Mouse (Mus musculus): ENCODE measurements around the gene Tox2.

Tox2 gene

DNA sequence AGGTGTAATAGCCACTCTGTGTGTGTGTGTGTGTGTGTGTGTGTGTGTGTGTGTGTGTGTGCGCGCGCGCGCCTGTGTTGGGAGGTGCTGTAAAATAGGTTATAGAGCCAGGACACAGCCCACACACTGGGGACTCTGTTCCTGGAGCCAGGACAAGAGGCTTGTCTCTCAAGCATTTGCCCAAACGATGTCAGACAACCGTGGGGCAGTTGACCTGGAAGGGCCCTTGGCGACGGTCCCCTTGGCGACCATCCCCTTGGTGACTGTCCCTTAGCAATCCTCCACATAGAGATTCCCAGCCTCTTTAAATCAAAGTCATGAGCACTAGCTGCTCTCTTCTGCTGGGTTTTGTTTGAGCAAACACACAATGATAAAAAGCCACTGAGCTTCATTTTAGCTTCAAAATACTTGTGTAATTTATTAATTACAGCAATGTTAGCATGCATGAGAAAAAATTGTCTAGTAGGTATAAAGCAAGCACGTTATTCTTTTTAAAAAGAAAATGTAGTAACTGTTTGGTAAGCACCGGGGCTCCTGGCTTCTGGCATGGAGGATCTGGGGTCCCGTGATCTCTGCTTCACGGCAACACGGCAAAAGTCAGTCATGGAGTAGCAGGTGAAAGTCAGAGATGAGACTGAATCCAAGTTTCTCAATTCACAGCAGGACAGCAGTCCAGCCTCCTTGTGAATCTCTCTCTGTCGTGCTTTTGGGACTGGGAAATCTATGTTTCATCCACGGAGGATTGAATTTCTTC lies 3.0 kb downstream of the Tox2 start:
- no peak for DNase-seq

DNA sequence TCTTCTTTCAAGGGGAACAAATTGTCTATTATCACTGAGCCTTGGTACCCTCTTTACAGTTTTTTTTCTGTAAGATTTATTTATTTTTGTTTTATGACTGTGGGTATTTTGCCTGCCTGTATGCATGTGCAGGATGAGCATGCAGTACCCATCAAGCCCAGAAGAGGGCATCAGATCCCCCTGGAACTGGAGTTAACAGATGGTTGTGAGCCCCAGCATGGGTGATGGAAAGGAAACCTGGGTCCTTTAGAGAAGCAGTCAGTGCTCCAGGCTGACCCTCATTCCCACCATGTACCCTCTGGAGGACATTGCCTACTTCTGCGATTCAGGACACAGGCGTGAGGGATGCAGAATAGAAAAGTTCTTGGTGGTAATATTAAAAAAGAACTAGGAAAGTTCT lies 4.4 kb downstream of the Tox2 start:
- DNase-seq = peak in 1 of 2 experiments; percentile 18

DNA sequence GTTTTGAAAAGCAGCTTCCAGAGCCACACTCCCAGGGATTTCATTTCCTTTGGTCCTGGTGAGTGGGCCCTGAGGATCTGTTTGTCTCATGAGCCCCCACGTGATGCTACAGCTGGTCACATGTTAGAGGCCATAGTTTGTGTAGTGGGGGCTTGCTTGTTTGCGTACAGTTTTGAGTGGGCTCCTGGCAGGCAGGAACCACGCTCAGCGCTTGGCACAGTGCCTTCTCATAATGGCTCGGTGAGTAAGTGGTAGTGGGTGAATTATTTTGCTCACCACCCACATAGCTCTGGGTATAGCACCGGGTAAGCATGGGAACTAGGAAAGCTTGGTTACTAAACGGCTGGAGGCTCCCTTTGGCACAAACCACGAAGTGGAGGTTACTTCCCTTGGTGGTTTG lies 6.2 kb downstream of the Tox2 start:
- no peak for DNase-seq

DNA sequence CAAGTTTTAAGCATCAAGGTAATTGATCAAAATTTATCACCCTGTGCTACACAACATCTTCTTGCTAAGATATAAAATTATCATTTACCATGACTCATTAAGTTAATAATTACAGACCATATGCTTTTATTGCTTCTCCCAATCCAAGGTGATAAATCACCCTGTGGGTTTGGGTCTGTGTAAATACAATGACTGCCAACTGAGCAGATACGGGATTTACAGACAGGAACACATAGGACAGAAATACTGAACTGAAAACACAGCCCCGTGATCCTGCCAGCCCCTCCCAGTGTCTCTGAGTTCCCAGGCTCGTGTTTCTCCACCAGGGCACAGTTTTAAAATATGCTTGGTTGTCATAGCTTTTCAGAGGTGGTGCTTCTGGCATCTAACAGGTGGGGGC lies 10.2 kb downstream of the Tox2 start:
- DNase-seq = no peak

DNA sequence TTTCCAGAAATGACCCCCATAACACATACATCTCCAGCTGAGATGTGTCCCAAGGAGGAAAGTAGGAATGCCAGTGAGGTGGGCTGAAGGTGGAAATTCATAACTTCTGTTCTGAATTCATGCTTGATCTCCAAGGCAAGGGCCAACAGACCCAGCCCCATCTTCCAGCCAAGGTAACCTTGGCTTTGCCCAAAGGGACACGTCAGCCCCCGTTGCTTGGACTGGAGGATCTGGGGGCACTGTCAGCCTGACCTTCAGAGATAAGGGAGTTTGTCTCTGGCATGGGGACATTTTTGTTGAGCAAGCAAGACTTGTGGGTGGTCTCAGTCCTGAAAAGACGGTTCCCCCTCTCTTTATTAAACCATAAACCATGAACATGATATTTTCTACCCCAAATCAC lies 15.2 kb downstream of the Tox2 start:
- no peak for DNase-seq

DNA sequence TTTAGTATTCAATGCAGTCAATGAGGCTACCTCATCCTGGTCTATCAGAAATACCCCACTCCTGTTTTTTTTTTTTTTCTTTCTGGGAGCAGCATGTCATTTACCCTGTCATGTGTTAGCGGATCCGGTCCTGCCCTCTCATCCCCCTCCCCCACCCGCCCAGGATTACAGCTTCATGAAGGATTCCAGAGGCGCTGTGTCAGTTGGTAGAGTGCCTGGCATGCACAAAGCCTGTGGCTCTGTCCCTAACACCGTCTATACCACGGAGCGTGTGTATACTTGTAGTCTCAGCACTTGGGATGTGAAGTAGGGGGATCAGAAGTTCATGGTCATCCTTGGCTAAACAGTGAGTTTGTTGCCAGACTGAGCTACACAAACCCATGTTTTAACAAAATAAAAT lies 15.6 kb downstream of the Tox2 start:
- no peak for DNase-seq

DNA sequence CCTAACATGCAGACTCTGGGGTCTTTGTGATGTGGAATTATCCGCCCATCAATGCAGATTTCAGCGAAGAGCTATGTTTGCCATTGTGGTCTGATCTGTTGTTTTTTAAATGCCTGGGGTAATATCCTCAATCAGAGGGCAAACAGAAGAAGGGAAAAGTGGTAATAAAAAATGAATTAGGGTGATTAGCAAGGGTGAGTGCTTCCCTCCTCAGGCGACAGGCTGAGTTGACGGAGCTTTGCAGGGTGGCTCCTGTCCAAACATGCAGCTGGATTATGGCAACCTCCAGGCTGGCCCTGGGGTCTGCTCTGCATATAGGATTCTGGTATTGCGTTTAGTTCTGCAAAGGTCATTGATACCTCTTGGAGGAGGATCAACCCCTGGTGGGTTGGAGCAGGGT lies 16.5 kb downstream of the Tox2 start:
- DNase-seq = no peak

DNA sequence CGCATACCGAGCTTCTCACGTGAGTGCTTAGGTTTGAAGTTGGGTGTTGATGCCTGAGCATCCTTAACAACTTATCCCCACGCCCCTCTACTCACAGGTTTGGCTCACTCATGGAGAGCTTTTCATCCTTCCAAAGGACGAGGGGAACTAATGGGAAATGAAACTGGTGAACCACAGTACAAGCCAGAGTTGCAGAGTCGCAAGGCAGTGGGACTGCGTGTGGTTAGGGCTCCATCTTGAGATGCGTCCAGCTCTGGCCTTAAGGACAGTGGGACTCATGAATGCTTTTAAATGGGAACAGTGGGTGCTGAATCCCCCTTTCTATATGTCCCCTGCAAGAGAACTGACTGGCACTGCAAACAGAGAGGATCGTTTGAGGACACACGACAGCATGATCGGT lies 17.8 kb downstream of the Tox2 start:
- DNase-seq = no peak

DNA sequence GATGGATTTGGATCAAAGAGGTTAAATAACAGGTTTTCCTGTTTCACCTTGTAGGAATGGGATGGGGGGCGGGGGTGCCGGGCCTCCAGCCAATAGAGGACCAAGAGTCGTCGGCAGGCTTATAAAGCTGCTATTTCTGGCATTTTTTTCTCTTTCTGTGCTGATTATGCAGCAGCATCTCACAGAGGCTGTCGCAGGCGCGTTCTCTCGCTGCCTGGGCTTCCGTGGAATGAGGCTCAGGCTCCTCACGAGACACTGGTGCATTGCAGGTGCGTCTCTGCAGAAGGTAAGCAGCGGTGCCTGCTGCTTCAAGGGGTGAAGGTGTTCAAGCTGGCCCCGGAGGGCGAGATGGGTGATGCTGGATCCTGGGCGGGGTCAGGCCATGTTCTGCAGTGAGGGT lies 22.4 kb downstream of the Tox2 start:
- DNase-seq = no peak

DNA sequence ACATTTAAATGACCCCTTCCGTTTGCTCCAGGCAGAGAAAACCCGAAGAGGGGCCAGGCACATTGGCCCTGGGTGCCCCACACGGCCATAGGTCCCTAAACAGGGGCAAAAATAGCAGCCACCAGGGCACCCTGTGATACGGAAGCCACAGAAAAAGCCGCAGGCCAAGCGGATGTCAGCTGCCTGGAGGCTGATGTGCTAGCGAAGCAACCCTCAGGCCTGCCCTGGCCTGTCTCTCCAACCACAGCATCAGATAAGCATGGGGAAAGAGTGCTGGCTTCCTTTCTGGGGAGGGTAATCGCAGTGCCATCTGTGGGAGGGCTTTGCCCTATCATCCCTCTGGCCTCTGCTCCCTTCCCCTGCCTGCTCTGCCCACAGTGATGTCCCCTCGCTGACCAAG lies 26.1 kb downstream of the Tox2 start:
- DNase-seq = no peak

DNA sequence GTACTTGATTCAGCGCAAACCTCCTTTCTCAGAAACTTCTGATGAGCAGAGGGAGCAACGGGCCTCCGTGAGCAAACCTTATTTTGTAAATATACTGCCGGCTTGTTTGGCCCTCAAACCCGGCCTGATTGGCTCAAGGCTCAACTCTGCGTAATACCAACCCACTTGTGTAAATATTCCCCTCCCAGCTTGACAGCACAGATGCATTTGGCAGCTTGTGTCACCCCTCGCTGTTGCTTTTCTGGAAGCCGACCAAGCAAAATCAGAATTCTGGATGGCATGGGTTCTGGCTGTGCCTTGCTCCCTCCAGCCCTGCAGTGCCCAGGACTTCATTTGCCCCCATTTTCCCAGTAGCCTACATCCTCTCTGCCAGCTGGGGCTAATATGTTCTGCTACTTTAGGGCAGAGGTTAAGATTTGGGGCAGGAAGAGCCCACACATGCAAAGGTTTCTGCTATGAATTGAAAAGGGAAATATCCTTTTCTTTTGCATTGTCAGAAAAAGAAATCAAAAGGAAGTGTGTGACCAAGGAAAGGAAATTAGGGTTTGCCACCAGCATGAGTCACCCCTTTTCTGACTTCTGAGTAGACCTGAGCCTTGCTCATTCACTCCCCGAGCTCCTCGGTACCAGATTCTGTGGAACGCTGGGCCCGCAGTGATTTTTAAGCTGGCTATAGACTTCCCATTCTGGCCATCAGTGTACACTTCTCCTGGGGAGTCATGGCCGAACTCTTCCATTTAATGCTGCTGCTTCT lies 29.0 kb downstream of the Tox2 start:
- DNase-seq = peak; percentile 53 to 68

DNA sequence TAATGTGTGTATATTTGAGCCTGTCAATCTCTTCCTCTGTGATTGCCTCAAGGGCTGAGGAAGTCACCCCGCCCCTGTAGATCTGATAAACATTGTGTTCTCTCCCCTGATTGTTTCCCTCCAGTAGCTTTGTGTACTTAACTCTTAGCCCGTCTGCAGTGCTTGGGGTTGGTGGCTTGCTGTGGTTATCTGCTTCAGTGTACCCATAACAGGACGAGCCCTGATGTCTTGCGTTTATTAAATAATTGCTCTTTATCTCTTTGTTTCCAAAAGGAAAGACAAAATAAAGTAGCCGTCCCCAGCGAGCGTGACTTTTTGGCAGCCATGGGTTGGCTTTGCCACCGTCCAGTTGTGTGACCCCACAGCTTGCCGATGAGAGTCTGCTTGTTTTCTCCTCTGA lies 30.7 kb downstream of the Tox2 start:
- DNase-seq = peak; percentile 23 to 60

DNA sequence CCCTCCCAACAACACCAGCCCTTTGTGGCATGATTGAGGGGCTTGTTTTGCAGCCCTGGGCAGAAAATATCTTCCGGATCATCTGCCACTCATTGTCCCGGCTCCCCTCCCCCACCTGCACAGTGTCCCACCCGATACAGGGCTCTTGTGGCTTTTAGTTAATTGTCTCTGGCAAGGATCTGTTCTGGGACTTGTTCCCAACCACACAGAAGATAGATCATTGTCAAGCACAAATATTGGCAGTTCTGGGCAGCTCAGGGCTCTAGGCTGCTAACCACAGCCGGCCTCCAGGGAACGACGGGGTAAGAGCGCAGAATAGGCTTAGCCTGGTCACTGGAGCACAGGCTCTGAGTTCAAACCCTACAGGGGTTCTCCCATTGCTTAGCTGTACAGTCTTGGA lies 33.1 kb downstream of the Tox2 start:
- DNase-seq = peak; percentile 43 to 73

DNA sequence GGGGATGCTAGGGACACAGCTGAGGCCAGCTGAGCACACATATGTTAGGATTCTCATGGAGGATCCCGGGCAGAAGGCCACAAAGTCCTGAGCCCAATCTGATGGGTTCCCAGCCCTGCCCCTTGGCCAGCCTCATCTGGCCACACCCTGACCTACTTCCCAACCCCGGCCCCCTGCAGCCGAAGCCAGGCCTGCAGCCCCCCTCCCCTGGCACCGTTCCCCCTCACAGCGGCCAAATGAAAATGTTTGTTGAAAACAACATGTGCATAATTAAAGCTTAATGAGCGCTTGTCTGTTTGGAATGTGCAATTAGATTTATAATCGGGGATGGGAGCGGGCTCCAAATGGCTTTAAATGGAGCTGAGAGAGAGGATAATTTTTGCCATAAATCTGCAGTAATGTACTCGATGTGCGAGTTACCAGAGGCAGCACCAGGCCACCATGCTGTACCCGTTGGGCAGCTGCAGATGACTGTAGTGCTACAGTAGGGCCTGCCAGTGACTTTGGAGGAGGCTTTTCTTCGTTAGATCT lies 35.1 kb downstream of the Tox2 start:
- peak; percentile 46 to 84 for DNase-seq

DNA sequence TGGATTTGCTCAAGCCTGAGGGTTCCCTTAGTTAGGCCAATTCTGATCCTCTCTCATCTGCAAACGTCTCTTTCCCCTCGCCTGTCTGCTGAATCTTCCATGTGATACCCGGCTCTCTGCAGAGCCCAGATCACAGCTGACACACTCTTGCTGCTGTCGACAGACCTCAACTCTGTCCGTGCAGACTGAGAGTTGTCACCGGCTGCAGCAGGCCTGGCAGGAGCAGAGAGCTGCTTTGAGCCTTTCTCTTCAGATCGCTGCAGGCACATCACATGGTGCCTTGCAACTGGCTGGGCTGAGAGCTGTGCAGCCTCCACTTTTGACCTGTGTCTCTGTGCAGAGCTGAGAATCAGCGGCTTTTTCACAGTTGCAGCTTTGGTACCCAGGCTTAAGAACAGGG lies 37.0 kb downstream of the Tox2 start:
- no peak for DNase-seq

DNA sequence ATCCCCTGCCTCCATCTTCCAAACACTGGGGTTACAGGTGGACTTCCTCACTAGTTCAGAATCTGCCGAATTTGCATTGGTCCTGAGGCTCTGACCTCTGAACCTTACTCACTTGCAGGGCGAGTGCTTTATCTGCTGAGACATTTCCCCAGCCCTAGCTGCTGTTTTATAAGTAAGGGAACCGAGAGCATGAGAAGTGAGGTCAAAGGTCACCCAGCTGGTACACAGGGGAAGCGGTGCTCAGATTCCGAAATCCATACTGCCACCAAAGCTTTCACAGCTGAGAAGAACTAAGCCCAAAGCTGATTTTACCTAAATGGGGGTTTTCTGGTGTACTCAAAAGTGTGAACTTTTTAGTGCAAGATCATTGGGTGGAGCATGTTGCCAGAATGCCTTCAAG lies 38.9 kb downstream of the Tox2 start:
- DNase-seq = no peak

DNA sequence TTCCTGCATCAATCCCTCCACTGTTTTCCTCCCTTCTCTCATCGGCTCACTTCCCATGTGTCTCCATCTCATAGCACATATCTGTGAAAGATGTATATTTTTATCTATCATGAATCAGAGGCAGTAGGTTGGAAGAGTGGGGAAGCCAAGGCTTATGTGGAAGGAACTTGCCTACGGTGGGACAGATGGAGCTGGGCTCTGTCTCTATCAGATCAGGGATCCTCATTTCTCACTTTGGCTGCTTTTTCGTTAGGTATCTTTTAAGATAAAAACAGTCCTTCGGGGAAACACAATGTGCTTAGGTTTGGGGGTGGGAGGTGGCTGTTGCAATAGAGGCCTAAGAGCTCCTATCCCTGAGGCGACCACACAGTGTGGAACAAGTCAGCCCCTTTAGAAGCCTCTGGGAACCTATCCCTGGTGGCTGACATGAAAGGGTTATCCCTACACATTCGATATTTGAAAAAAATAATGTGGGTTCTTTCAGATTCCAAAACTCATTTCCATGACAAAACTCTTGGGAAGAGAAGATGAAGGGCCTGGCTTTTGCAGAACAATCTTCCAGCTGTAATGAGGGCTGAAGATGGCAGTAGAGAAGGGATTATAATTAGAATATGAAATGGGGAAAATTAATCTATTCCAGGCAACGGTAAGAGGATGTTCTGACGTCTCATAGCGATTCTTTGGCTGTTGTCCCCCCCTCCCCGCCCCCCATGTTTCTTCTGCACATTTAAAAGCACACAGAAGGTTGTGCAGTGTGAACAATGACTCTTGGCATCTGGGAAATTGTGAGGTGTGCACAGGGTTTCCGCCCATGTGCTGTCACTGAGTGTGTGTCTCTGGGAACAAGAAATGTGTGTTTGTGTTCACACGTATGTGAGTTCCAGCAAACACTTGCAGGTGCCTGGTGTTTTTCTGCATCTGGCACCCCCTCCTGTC lies 41.3 kb downstream of the Tox2 start:
- DNase-seq = no peak

DNA sequence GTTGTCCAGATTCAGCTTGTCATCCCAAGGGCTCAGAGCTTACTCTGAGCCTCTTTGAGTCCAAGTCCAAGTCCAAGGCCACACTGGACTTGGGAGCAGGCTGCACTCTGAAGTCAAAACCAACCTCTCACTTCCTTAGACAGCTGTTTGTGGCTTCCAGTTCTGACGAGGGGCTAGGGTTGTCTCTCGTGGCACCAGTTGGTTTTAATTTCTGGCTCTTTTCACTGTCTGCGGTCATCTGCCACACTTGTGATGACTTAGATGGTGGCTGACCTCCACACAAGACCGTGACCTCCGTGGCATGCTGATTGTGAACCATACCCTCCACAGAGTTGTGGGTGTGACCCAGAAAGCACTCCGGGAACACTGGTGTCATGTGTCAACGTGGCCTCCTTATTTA lies 46.0 kb downstream of the Tox2 start:
- DNase-seq = no peak

DNA sequence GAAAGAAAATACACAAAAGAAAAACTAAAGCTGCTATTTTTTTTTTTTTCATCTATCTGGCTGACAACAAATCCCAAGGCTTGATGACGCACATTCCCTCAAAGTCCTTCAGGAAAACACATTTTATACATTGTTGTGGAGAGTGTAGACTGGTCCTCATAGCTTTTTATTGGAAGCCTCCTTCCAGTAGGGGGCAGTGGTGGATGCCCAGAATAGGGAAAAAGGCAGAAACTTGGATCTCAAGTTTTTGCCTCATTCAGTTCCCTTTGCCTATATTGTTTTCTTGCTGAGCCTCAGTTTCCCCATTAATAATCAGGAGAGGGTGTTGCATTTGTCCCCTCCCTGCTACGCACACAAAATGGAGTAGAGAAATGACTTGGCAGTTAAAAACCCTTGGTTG lies 49.7 kb downstream of the Tox2 start:
- DNase-seq = no peak

DNA sequence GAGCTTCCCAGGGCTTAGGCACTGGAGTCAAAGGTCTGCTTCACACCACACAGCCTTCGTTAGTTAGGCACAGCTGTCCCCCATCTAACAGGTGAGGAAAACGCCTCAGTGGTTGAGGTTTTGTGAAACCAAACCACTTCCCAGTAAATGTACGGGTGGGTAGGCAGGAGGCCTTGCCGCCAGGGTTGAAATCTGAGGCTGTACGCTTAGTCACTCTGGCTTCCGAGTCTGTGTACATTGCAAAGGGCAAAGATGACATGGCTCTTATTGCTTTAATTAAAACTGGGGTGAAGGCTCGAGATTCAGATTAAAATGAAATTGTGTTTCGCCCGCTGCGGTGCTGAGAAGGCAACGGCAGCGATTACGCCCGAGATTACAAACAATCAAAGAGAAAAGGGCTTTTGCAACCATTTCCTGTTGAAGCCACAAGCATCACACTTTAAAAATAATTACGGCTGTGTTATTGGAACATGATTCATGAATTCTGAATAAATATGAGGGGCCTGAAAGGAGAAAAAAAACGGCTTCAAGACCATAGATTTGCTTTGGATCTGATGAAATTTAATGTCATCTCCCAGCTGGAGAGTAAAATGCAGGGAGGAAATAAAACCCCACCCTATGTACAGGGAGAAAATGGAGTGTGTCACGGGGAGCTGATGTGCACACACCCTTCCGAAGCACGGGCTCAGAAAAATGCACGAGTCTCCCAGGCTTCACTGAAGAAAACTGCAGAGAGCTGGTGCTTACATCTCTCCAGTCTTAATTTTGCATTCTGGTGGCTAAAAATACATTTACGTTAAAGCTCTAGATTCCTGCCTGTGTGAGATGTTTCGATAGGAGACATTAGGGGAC lies 50.5 kb downstream of the Tox2 start:
- no peak for DNase-seq

DNA sequence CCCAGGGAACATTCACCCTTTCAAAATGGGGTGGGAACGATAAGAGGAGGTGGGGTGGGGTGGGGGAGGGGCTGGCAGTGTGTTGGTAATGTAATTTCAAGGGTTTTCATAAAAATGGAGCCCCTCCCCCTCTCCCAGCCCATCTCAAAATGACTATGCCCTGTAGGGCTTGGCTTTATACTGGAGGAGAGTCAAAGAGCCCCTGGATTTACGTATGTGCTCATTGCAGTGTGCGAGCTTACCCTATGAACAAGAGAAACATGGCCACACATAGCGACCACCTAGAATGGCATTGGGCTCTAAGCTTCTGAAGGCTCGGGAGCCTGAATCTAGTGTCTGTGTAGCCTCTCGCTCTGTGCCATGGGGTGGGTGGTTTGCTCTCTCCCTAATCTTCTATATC lies 51.3 kb downstream of the Tox2 start:
- no peak for DNase-seq

DNA sequence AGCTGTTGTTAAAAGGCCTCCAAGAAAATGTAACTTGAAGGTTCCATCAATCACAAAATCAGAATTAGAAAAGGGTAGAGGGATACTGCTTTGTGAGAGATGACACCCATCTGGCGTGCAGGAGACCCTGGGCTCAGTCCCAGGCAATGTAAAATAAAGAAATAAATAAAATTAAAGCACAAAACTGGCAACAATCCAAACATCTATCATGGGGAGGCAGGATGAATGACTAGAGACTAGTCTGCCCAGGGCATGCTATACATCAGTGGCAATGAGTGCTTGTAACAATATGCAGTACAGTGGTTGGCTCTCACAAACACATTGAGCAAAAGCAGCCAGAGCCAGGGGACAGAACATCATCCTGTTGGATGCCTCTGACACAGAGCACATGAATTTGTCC lies 53.8 kb downstream of the Tox2 start:
- no peak for DNase-seq

Data from lung, postnatal 4 days (tissue).